Mouse (Mus musculus): ENCODE measurements around the gene Kdelc2.

- TF ChIP-seq CTCF (IDR thresholded peaks at IDR 0.05; ENCODE audit: extremely low read depth, insufficient read depth, insufficient read length, insufficient replicate concordance) (no peak), POLR2A (IDR thresholded peaks at IDR 0.05; ENCODE audit: low read depth, low read length) (no peak)
Measured at GRCm38 (mm10) chr9:53422133-53422896, 38.5 kb downstream of the Kdelc2 start.

Data from spleen, adult 2 months (tissue).